Mouse (Mus musculus) liver, embryonic 11.5 days (tissue): ENCODE results near the gene Rnf111. TPM values are rescaled to one million over a fixed set of nuclear protein-coding genes. Genes with fewer than 3 reads are reported as not detected.
A peak's percentile ranks its signal among the peaks of the same experiment; 100 is the strongest.
"Not testable (repeated sequence)": the region's sequence is repeated elsewhere in the genome, so short reads cannot be mapped to it uniquely, and the experiment has no call there.

Experiments used
- ATAC-seq: fragments of 200-750 bp; cut with Nextera tagmentation; replicated peaks from 2 replicates; pipeline ENCODE4 v1.8.0; 2017; ENCODE audit warnings: moderate number of reproducible peaks, mild to moderate bottlenecking, moderate TSS enrichment, moderate library complexity; ENCODE audit not compliant: low FRiP score
- DNase-seq: peaks from one replicate; pipeline ENCODE4 v3.0.0-alpha.2; 2017; ENCODE audit warnings: low spot score
- H3K27ac ChIP-seq: fragments of 300-500 bp; sonication (generic); 2 replicates; pipeline ENCODE4 v1.5.1; 2014; ENCODE audit warnings: mild to moderate bottlenecking, low read depth, low read length, control low read depth
- H3K27me3 ChIP-seq: fragments of 300-500 bp; sonication (generic); replicated peaks from 2 replicates; pipeline ENCODE4 v1.6.1; 2014; ENCODE audit warnings: low read length, mixed read lengths; ENCODE audit not compliant: control insufficient read depth, insufficient read depth
- H3K36me3 ChIP-seq: fragments of 300-500 bp; sonication (generic); 2 replicates; pipeline ENCODE4 v1.6.1; 2014; ENCODE audit warnings: mild to moderate bottlenecking, low read length, moderate library complexity, mixed read lengths; ENCODE audit not compliant: control insufficient read depth, insufficient read depth
- H3K4me1 ChIP-seq: fragments of 300-500 bp; sonication (generic); replicated peaks from 2 replicates; pipeline ENCODE4 v1.6.1; 2014; ENCODE audit warnings: low read length, mixed read lengths; ENCODE audit not compliant: control insufficient read depth, insufficient read depth
- H3K4me2 ChIP-seq: fragments of 300-500 bp; sonication (generic); 2 replicates; pipeline ENCODE4 v1.6.1; 2014; ENCODE audit warnings: mild to moderate bottlenecking, control low read depth, moderate library complexity
- H3K4me3 ChIP-seq: fragments of 300-500 bp; sonication (generic); 2 replicates; pipeline ENCODE4 v1.5.1; 2014; ENCODE audit warnings: low read depth, low read length, control low read depth
- H3K9ac ChIP-seq: fragments of 300-500 bp; sonication (generic); 2 replicates; pipeline ENCODE4 v1.6.1; 2014; ENCODE audit warnings: low read depth, low read length, control low read depth
- H3K9me3 ChIP-seq: fragments of 300-500 bp; sonication (generic); 2 replicates; pipeline ENCODE4 v1.6.1; 2016; ENCODE audit warnings: low read length, inconsistent platforms, mixed read lengths; ENCODE audit not compliant: control insufficient read depth
- WGBS: fragments of 180-500 bp; shearing (Covaris S2); extraction: QIAGEN DNeasy Blood & Tissue Kit; methylation state at CpG from one replicate; pipeline ENCODE4 v1.1.7; 2014; 5-methylcytosine and 5-hydroxymethylcytosine counted together
- polyA plus RNA-seq: library from polyadenylated mRNA; unstranded; fragments of >200 nt; fragmentation: Nextera tagmentation; extraction: Ambion mirVana; gene quantifications from 2 replicates; pipeline ENCODE4 v1.2.1, GENCODE M21; 2014

Rnf111 gene
- polyA plus RNA-seq, result 22.9 and 23.3 TPM in 2 replicates

DNA sequence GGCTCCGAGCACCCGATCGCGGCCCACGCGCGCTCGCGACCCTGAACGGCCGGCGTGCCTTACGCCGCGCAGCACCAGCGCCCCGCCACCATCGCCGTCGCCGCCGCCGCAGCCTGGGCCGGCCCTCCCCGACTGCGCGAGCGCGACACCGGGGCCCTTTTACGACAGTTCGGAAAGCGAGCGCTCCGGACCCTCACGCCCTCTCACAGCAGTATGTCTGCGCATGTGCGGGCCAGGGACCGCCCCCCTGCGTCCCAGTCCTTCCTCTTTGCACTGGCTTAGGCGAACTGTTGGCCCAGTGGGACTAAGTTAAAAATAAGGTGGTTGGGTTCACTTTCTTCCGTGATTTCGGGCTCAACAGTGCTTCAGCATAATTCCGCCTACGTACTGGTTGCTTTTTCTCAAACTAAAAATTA is at the start of gene Rnf111:
Gene Rnf111, minus strand, starts transcription at position 100 of the 416 bp plus-strand sequence.
- Histone ChIP-seq H3K4me1 (peaks cover 9% of the 10 kb centered on the region; the same call in 1 of the 2 replicates), H3K27ac (peak within 1 kb of the TSS; percentile 99), H3K9ac (peak within 1 kb of the TSS; percentile 97), H3K4me2 (peak within 1 kb of the TSS; percentile 79), H3K27me3 (no peaks in the 10 kb centered on the region), H3K36me3 (no peaks in the 10 kb centered on the region), H3K4me3 (peak within 1 kb of the TSS; percentile 97), H3K9me3 (no peaks in the 10 kb centered on the region)
- under 1% methylated on average over 45 of the region's 45 CpGs for WGBS
- peak; percentile 92 for ATAC-seq
- peak; percentile 92 for DNase-seq

DNA sequence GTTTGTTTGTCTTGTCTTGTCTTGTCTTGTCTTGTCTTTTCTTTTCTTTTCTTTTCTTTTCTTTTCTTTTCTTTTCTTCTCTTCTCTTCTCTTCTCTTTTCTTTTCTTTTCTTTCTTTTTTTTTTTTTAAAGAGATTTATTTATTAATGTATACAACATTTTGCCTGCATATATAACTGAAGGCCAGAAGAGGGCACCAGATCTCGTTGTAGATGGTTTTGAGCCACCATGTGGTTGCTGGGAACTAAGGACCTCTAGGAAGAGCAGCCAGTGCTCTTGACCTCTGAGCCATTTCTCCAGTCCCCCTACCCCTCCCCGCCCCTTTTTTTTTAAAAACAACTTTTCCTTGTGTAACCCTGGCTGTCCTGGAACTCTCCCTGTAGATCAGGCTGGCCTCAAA is 48.7 kb upstream of the Rnf111 start:
- not testable (repeated sequence) for H3K9ac ChIP-seq, H3K4me2 ChIP-seq, H3K4me1 ChIP-seq, H3K9me3 ChIP-seq, H3K27ac ChIP-seq, H3K4me3 ChIP-seq, ATAC-seq, DNase-seq, H3K27me3 ChIP-seq
- WGBS, result 89% methylated on average over 2 of the region's 2 CpGs
- peaks cover 11% of the 10 kb centered on the region; the same call in 1 of the 2 replicates for H3K36me3 ChIP-seq

DNA sequence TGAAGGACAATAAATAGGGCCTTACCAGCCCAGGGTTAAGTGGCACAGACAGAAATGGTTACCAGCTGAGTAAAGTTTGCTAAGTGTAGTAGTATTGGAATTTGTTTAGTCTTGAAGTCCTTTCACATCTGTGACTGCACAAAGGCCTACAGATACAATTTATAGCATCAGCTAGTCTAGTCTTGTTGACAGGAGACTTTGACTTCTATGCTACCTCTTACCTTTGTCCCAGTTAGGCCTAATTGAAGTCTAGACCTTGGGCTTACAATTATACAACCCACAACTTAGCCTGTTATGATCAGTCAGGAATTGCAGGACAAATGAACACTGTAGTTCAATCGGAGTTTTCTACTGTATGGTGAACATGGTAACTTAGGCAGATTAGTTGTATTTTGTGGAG is 48.0 kb upstream of the Rnf111 start:
- no peaks in the 10 kb centered on the region for H3K4me1 ChIP-seq
- no peaks in the 10 kb centered on the region for H3K27me3 ChIP-seq
- WGBS, result 92% methylated on average over 1 of the region's 1 CpGs
- peaks cover 11% of the 10 kb centered on the region; the same call in 1 of the 2 replicates for H3K36me3 ChIP-seq
- no peak overlapping the region for H3K4me2 ChIP-seq
- DNase-seq (no peak), ATAC-seq (no peak)
- no peaks in the 10 kb centered on the region for H3K9me3 ChIP-seq
- H3K27ac ChIP-seq, result no peak overlapping the region
- no peak overlapping the region for H3K9ac ChIP-seq
- no peak overlapping the region for H3K4me3 ChIP-seq

DNA sequence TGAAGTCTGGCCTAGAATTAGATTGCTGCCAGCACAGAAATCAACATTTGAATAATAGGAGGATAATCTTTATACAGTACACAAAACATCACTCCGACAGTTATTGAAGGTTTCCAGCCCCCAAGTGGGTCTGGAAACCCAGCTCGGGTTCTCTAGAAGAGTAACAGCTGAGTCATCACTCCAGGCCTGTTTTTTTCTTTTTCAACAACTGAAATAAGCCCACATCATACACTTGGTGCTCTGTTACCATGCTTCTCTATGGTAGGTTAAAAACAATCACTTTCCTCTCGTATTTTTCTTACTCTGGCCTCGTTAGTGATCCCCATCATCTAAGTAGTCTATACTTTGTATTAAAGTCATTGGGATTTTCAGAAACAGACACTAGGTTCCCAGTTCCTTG is 44.8 kb upstream of the Rnf111 start:
- H3K27ac ChIP-seq, result no peak overlapping the region
- DNase-seq (no peak), ATAC-seq (no peak)
- peaks cover 9% of the 10 kb centered on the region; the same call in 1 of the 2 replicates for H3K36me3 ChIP-seq
- H3K27me3 ChIP-seq, result no peaks in the 10 kb centered on the region
- no peak overlapping the region for H3K4me3 ChIP-seq
- no peaks in the 10 kb centered on the region for H3K9me3 ChIP-seq
- peaks cover 4% of the 10 kb centered on the region for H3K4me1 ChIP-seq
- 82% methylated on average over 4 of the region's 4 CpGs for WGBS
- H3K9ac ChIP-seq, result no peak overlapping the region
- no peak overlapping the region for H3K4me2 ChIP-seq

DNA sequence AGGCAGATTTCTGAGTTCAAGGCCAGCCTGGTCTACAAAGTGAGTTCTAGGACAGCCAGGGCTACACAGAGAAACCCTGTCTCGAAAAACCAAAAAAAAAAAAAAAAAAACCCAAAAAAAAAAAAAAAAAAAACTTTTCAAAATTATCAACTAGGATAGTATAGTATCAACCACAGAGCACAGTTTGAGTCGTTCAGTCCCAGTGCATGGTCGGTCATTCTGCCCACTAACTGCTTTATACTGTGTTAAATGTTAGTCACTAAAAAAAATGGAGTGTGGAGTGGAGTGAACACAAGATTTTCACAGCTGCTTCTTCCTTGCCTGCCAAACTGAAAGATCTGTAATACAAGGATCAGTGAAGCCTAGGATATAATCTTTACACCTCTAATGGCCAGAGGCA is 43.1 kb upstream of the Rnf111 start:
- not testable (repeated sequence) for ATAC-seq, H3K9me3 ChIP-seq, H3K4me3 ChIP-seq, H3K4me2 ChIP-seq, H3K4me1 ChIP-seq, H3K9ac ChIP-seq, H3K36me3 ChIP-seq, H3K27ac ChIP-seq, H3K27me3 ChIP-seq, DNase-seq
- WGBS, result 92% methylated on average over 3 of the region's 3 CpGs

DNA sequence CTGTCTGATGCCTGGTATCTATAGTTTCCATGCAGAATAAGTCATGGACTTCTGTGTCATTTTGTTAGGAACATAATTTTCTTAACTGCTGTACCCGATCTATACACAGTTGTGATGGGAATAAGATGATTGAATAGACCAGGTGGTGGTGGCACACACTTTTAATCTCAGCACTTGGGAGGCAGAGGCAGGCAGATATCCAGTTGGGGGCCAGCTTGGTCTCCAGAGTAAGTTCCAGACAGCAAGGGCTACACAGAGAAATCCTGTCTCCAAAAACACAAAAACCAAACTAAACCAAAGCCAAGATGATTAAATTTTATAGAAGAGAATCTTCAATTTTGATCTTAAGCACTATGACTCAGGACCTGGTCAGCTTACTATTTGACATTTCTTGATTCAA is 41.3 kb upstream of the Rnf111 start:
- no peaks in the 10 kb centered on the region; the same call in 1 of the 2 replicates for H3K36me3 ChIP-seq
- 63% methylated on average over 1 of the region's 1 CpGs for WGBS
- H3K4me3 ChIP-seq, result no peak overlapping the region
- H3K9me3 ChIP-seq, result no peaks in the 10 kb centered on the region
- peaks cover 10% of the 10 kb centered on the region for H3K4me1 ChIP-seq
- H3K27ac ChIP-seq, result no peak overlapping the region
- H3K9ac ChIP-seq, result no peak overlapping the region
- DNase-seq (no peak), ATAC-seq (no peak)
- H3K27me3 ChIP-seq, result no peaks in the 10 kb centered on the region
- no peak overlapping the region for H3K4me2 ChIP-seq

DNA sequence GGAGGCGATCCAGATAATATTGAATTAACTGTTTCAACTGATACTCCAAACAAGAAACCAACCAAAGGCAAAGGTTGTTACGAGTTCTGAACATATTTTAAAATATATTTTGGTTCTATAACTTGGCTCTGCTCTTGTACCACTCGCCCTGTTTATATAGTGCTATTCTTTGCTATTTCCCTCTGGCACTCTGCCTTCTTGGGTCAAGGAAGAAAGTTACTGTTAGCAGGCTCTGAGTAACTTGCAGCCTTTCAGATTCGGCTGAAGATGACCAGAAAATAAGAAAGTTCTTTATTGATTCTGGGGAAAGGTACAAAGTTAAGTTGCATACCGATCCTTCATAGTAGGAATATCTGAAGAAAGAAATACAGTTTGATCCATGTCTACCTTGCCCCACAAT is 40.5 kb upstream of the Rnf111 start:
- Histone ChIP-seq H3K27ac (no peak overlapping the region), H3K4me2 (peak overlapping the region; percentile 92), H3K4me3 (peak overlapping the region; percentile 78), H3K9ac (peak overlapping the region; percentile 39; the same call in 1 of the 2 replicates), H3K4me1 (peaks cover 10% of the 10 kb centered on the region), H3K9me3 (no peaks in the 10 kb centered on the region), H3K36me3 (no peaks in the 10 kb centered on the region; the same call in 1 of the 2 replicates), H3K27me3 (no peaks in the 10 kb centered on the region)
- ATAC-seq, result no peak
- 58% methylated on average over 5 of the region's 5 CpGs for WGBS
- DNase-seq, result no peak

DNA sequence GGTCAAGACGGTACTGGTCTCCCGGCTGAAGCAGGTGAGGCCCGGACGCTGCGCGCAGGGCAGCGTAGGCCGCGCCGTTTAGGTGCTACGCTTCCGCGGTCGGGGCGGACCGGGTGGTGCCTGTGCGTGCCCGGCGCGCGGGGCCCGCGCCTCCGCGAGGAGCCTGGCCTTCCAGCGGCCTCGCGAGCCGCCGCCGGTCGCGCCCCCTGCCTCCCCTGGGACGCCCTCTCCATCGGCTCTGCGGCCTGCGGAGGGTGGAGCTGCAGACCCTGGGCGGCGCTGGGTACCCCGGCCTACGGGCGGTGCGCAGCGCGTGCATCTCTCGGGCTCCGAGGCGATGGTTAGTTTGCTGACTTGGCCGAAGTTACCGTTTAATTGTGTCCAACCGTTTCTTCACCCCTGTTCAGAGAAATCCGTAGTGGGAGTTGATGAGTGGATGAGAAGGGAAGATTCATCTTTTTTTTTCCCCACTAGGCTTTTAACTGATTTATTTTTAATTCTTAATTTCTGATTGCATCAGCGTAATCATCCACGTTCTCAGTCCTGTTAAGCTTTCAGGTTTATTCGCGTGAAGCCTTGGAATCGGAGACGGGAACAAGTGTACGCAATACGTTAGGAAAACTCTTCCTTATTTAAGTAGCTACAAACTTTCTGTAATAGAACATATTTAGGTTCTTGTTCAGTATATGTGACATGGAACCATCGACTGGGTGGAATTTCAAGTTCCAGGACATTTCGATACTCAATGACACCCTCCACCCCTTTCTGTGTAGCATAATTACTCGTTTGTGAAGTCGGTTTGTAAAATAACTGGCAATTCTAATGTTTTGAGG is 39.7 kb upstream of the Rnf111 start:
- Histone ChIP-seq H3K9ac (peak overlapping the region; percentile 84), H3K27ac (peak overlapping the region; percentile 99), H3K4me1 (peaks cover 10% of the 10 kb centered on the region), H3K27me3 (no peaks in the 10 kb centered on the region), H3K36me3 (no peaks in the 10 kb centered on the region; the same call in 1 of the 2 replicates), H3K4me3 (peak overlapping the region; percentile 78), H3K4me2 (peak overlapping the region; percentile 92), H3K9me3 (no peaks in the 10 kb centered on the region)
- 1% methylated on average over 64 of the region's 64 CpGs for WGBS
- peak; percentile 78 for ATAC-seq
- no peak for DNase-seq
